In the genomic region with DNA sequence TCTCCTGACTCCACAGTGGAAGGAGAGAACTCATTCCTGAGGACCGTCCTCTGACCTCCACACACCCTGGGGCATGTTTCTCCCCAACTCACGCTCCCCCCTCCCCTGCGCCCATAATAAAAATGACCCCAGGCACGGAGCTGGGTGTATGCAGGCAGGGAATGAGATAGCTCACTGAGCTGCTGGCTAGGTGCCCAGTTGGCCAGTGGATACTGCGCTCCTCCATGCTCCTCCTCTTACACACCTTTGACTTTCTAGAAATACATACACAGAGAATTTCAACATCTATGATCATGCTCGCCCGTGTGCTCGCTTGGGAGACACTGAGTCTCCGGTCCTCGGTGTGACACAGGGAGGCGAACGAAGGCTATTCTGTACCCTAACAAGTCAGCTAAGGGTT, we compare ENCODE assay signal across 14 mouse cellular contexts.
A peak's percentile ranks its signal among the peaks of the same experiment; 100 is the strongest.
DNase-seq lines count a peak whose midpoint lies in the region; ATAC-seq and TF ChIP-seq lines count a peak whose summit lies in the region.
"Had no signal": no experiment of that assay in that cellular context is flagged by ENCODE, and none has a peak within 500 bp of the region (broad histone marks: within the 10 kb centered on the region; RNA-seq: fewer than 3 reads in every experiment).

No protein-coding gene starts in this region.

- WGBS in kidney, adult 2 months: 55% methylated on average over 12 of the region's 12 CpGs
- WGBS in kidney, embryonic 14.5 days: 61% methylated on average over 12 of the region's 12 CpGs

- no peak overlapping the region for H3K27ac ChIP-seq in kidney, adult 2 months (ENCODE audit: insufficient read depth, low read depth, low read length)
- H3K27ac ChIP-seq in kidney, embryonic 14.5 days (ENCODE audit: low read depth, low read length): no peak overlapping the region
- H3K27ac ChIP-seq: limb, embryonic 10.5 days; macrophage; midbrain, embryonic 15.5 days had no signal

- ATAC-seq in kidney, embryonic 14.5 days (ENCODE audit: low FRiP score, low TSS enrichment): no peak
- no peak for ATAC-seq in erythroid progenitor cell, adult 5-6 weeks (replicated peaks; ENCODE audit: low FRiP score, poor library complexity, severe bottlenecking)
- ATAC-seq: inflammation-experienced regulatory T-cells, adult 6 months; midbrain, embryonic 15.5 days had no signal

- DNase-seq in gastrocnemius, postnatal 14 days: peak; percentile 43
- no peak for DNase-seq in gastrocnemius, adult 18-20 months (ENCODE audit: low spot score)
- peak; percentile 62 for DNase-seq in kidney, adult 2 months
- peak; percentile 23 for DNase-seq in 3T3-L1 (ENCODE audit: low read depth, low spot score)
- DNase-seq in kidney, adult 8-10 months: peak; percentile 40 to 50
- no peak for DNase-seq in frontal cortex, postnatal 25 days (ENCODE audit: low spot score in 2 of 2)
- DNase-seq: retina, postnatal 1 day had no signal

- no peak for TF ChIP-seq CTCF in kidney, adult 2 months (conservative IDR thresholded peaks at IDR 0.05; ENCODE audit: insufficient read depth, insufficient read length, low read depth, low read length)

- no peaks in the 10 kb centered on the region for H3K27me3 ChIP-seq in kidney, adult 2 months (replicated peaks; ENCODE audit: control insufficient read depth, insufficient read depth, low read length)
- H3K27me3 ChIP-seq in kidney, embryonic 14.5 days (ENCODE audit: control insufficient read depth, insufficient read depth, low read length): no peaks in the 10 kb centered on the region
- H3K27me3 ChIP-seq: midbrain, embryonic 15.5 days had no signal

- no peak overlapping the region for H3K4me3 ChIP-seq in kidney, adult 2 months (ENCODE audit: insufficient read depth, low read depth, low read length)
- H3K4me3 ChIP-seq in kidney, embryonic 14.5 days (ENCODE audit: low read length): no peak overlapping the region
- H3K4me3 ChIP-seq: limb, embryonic 10.5 days; midbrain, embryonic 15.5 days had no signal

- intact Hi-C loops in gastrocnemius, postnatal 14 days (cut with DNase I; ENCODE audit: low total_unique reads): no loop called here

- H3K4me1 ChIP-seq in kidney, adult 2 months (ENCODE audit: control insufficient read depth, insufficient read depth, low read length): peaks cover 20% of the 10 kb centered on the region
- H3K4me1 ChIP-seq in kidney, embryonic 14.5 days (ENCODE audit: control insufficient read depth, insufficient read depth, low read length): peaks cover 18% of the 10 kb centered on the region; the same call in 1 of the 2 replicates
- H3K4me1 ChIP-seq: midbrain, embryonic 15.5 days had no signal

- no peaks in the 10 kb centered on the region for H3K9me3 ChIP-seq in kidney, embryonic 14.5 days (ENCODE audit: control insufficient read depth, low read length)
- H3K9me3 ChIP-seq: G1E; limb, embryonic 10.5 days; midbrain, embryonic 15.5 days had no signal

- H3K9ac ChIP-seq in kidney, embryonic 14.5 days (ENCODE audit: low read depth, low read length): no peak overlapping the region
- H3K9ac ChIP-seq: midbrain, embryonic 15.5 days had no signal

- TF ChIP-seq POLR2A in kidney, adult 2 months (IDR thresholded peaks at IDR 0.05; ENCODE audit: low read depth, low read length): no peak

- no peaks in the 10 kb centered on the region for H3K36me3 ChIP-seq in kidney, adult 2 months (ENCODE audit: control insufficient read depth, insufficient read depth, low read length)
- H3K36me3 ChIP-seq in kidney, embryonic 14.5 days (ENCODE audit: control insufficient read depth, insufficient read depth, low read length): no peaks in the 10 kb centered on the region
- H3K36me3 ChIP-seq: G1E; limb, embryonic 10.5 days; midbrain, embryonic 15.5 days had no signal

- H3K4me2 ChIP-seq in kidney, embryonic 14.5 days (replicated peaks; ENCODE audit: low read depth, low read length): no peak overlapping the region
- H3K4me2 ChIP-seq: midbrain, embryonic 15.5 days had no signal

Comparison
In these comparisons a context has a peak if more than half of its experiments do, and no peak if none do; other contexts are left out.
1. DNase-seq: peak in gastrocnemius, postnatal 14 days (single experiment), kidney, adult 2 months (single experiment), 3T3-L1 (single experiment) and kidney, adult 8-10 months (2 of 2); none in gastrocnemius, adult 18-20 months (single experiment) and frontal cortex, postnatal 25 days (0 of 2).